Mouse (Mus musculus): ENCODE data around the gene Ptpn12.

GRCm38 (mm10) chr5:20944961-20945748 is 110.6 kb downstream of the Ptpn12 start:
- no peak for TF ChIP-seq CTCF (IDR thresholded peaks at IDR 0.05; ENCODE audit: low read depth)
- TF ChIP-seq EP300 (optimal IDR thresholded peaks at IDR 0.05) = no peak

Data from stomach, postnatal 0 days (tissue).